In genomic region chr8:114579292-114579691, GRCm38 (mm10) we compare ENCODE assay signal across 20 mouse cellular contexts.
"Had no signal": no experiment of that assay in that cellular context is flagged by ENCODE, and none has a peak within 500 bp of the region (broad histone marks: within the 10 kb centered on the region; RNA-seq: fewer than 3 reads in every experiment).

No protein-coding gene starts in this region.

- H3K9me3 ChIP-seq: neural tube, embryonic 13.5 days; neural tube, embryonic 15.5 days; stomach, embryonic 15.5 days had no signal

- DNase-seq: lung, adult 18-20 months; lung, embryonic 14.5 days; lung, postnatal 10 days; lung, postnatal 4 days; midbrain, embryonic 14.5 days; retina, postnatal 1 day; right cerebral cortex, adult 18-20 months; right cerebral cortex, postnatal 25 days; right cerebral cortex, postnatal 4 days; thymus, adult 2 months; thymus, postnatal 25 days; thymus, postnatal 4 days had no signal

- H3K27ac ChIP-seq: midbrain, embryonic 10.5 days; midbrain, embryonic 12.5 days; neural tube, embryonic 13.5 days; neural tube, embryonic 15.5 days; stomach, embryonic 15.5 days; stomach, postnatal 0 days had no signal

- H3K4me1 ChIP-seq: midbrain, embryonic 10.5 days; midbrain, embryonic 12.5 days; neural tube, embryonic 15.5 days; stomach, embryonic 15.5 days had no signal

- H3K36me3 ChIP-seq: midbrain, embryonic 12.5 days; neural tube, embryonic 13.5 days; neural tube, embryonic 15.5 days; stomach, embryonic 15.5 days had no signal

- H3K4me3 ChIP-seq: midbrain, embryonic 10.5 days; midbrain, embryonic 12.5 days; myocyte; neural tube, embryonic 13.5 days; neural tube, embryonic 15.5 days; stomach, embryonic 15.5 days had no signal

- H3K27me3 ChIP-seq: midbrain, embryonic 12.5 days; neural tube, embryonic 13.5 days; neural tube, embryonic 15.5 days; stomach, embryonic 15.5 days had no signal

- H3K4me2 ChIP-seq: lung, embryonic 14.5 days; midbrain, embryonic 12.5 days; neural tube, embryonic 13.5 days; neural tube, embryonic 15.5 days; stomach, embryonic 15.5 days had no signal

- H3K9ac ChIP-seq: lung, embryonic 14.5 days; midbrain, embryonic 12.5 days; neural tube, embryonic 13.5 days; neural tube, embryonic 15.5 days; stomach, embryonic 15.5 days had no signal

- ATAC-seq: midbrain, embryonic 16.5 days had no signal
